Mouse (Mus musculus) myocyte (in vitro differentiated cells): ENCODE data around the gene Galntl5. TPM values are rescaled to one million over a fixed set of nuclear protein-coding genes. Genes with fewer than 3 reads are reported as not detected.

Source experiments
- H3K27me3 ChIP-seq: one replicate; pipeline ENCODE4 v1.6.1; 2011; ENCODE audit not compliant: control insufficient read depth, insufficient read depth, insufficient read length
- H3K36me3 ChIP-seq: one replicate; pipeline ENCODE4 v1.6.1; 2011; ENCODE audit not compliant: control insufficient read depth, insufficient read depth
- H3K4me2 ChIP-seq: one replicate; pipeline ENCODE4 v1.6.1; 2011; ENCODE audit warnings: low read depth, control low read depth
- H3K4me3 ChIP-seq: one replicate; pipeline ENCODE4 v1.5.1; 2011; ENCODE audit warnings: mild to moderate bottlenecking, control low read depth, moderate library complexity
- H3K79me2 ChIP-seq: one replicate; pipeline ENCODE4 v1.6.1; 2011; ENCODE audit not compliant: control insufficient read depth, insufficient read depth
- H3ac ChIP-seq: one replicate; pipeline ENCODE4 v1.6.1; 2011; ENCODE audit not compliant: control insufficient read depth, insufficient read length
- CEBPB ChIP-seq: IDR thresholded peaks from 2 replicates; pipeline ENCODE4 v1.6.1; 2011; ENCODE audit warnings: mild to moderate bottlenecking, moderate library complexity; ENCODE audit not compliant: poor library complexity, insufficient read depth, severe bottlenecking
- E2F4 ChIP-seq: IDR thresholded peaks from one replicate; pipeline ENCODE4 v1.6.1; 2011; ENCODE audit warnings: mild to moderate bottlenecking, control low read depth, moderate library complexity; ENCODE audit not compliant: insufficient read depth
- MAX ChIP-seq: IDR thresholded peaks from one replicate; pipeline ENCODE4 v1.6.1; 2011; ENCODE audit warnings: low read depth, mild to moderate bottlenecking, control low read depth
- MYOD1 ChIP-seq, 3 experiments: IDR thresholded peaks; one replicate each; pipeline ENCODE4 v1.6.1; 2011; ENCODE audit warnings: control low read depth in 2 of 3, low read depth in 2 of 3, mild to moderate bottlenecking in 2 of 3, moderate library complexity in 1 of 3; ENCODE audit not compliant: insufficient read length in 2 of 3, control insufficient read depth in 1 of 3
- MYOG ChIP-seq, 3 experiments: IDR thresholded peaks; one replicate each; pipeline ENCODE4 v1.6.1; 2011; ENCODE audit warnings: control low read depth in 2 of 3, low read depth in 2 of 3, mild to moderate bottlenecking in 2 of 3; ENCODE audit not compliant: insufficient read length in 2 of 3, control insufficient read depth in 1 of 3, insufficient read depth in 1 of 3
- POLR2A ChIP-seq: IDR thresholded peaks from one replicate; pipeline ENCODE4 v1.6.1; 2011; ENCODE audit warnings: low read depth, mild to moderate bottlenecking, control low read depth, moderate library complexity; ENCODE audit not compliant: insufficient read length
- POLR2AphosphoS2 ChIP-seq: IDR thresholded peaks from one replicate; pipeline ENCODE4 v1.6.1; 2011; ENCODE audit warnings: low read depth, control low read depth; ENCODE audit not compliant: insufficient read length
- REST ChIP-seq: IDR thresholded peaks from one replicate; pipeline ENCODE4 v1.6.1; 2011; ENCODE audit warnings: mild to moderate bottlenecking, control low read depth, moderate library complexity; ENCODE audit not compliant: insufficient read depth, insufficient read length
- SRF ChIP-seq: IDR thresholded peaks from one replicate; pipeline ENCODE4 v1.6.1; 2011; ENCODE audit warnings: low read depth; ENCODE audit not compliant: control insufficient read depth, insufficient read length
- TCF12 ChIP-seq: IDR thresholded peaks from one replicate; pipeline ENCODE4 v1.6.1; 2011; ENCODE audit warnings: mild to moderate bottlenecking, control low read depth; ENCODE audit not compliant: poor library complexity, insufficient read depth, severe bottlenecking
- TCF3 ChIP-seq: IDR thresholded peaks from one replicate; pipeline ENCODE4 v1.6.1; 2011; ENCODE audit warnings: low read depth, control low read depth; ENCODE audit not compliant: insufficient read length
- USF1 ChIP-seq: IDR thresholded peaks from one replicate; pipeline ENCODE4 v1.6.1; 2011; ENCODE audit warnings: low read depth, mild to moderate bottlenecking, control low read depth, moderate library complexity
- polyA plus RNA-seq: library from polyadenylated mRNA; unstranded; fragments of >200 nt; fragmentation: generic; extraction: Trizol; gene quantifications from one replicate; pipeline ENCODE4 v1.2.1, GENCODE M21; 2012; ENCODE audit warnings: missing spikeins

Gene Galntl5
- polyA plus RNA-seq, 1 experiment: not detected

DNA sequence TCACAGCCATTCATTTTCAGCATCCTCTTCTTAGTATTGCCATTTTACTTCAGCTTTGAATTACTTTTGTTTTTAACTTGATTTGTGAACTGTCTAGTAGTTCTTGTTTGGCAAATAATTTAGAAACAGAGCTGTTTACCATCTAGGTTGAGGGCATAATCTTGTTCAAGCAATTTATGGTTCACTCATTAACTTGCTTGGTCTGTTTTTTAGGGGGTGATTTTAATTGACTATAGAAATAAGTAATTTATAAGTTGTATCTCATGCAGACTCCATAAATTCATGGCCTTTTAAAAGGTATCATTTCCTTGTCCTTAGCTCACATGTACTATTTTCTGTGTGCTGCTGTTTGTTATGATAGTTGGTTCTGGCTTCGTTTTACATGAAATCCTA is 65.2 kb downstream of the Galntl5 start:
- no peaks in the 10 kb centered on the region for H3K79me2 ChIP-seq

GRCm38 (mm10) chr5:25247036-25247435 is 65.8 kb downstream of the Galntl5 start:
- TF ChIP-seq POLR2A (no peak), USF1 (no peak), E2F4 (no peak), POLR2AphosphoS2 (no peak), MYOD1 (IDR thresholded peaks at IDR 0.05; ENCODE audit: control insufficient read depth in 1 of 3, insufficient read length in 2 of 3, low read depth in 2 of 3) (no peak), MAX (no peak), REST (no peak)
- Histone ChIP-seq H3K27me3 (no peaks in the 10 kb centered on the region), H3K36me3 (peaks cover 11% of the 10 kb centered on the region), H3K4me2 (no peak overlapping the region), H3K4me3 (no peak overlapping the region), H3ac (no peak overlapping the region), H3K79me2 (no peaks in the 10 kb centered on the region)

More for the DNA sequence above, 65.2 kb downstream of the Galntl5 start:
- TF ChIP-seq POLR2A: no peak
- TF ChIP-seq CEBPB: no peak
- no peak for TF ChIP-seq SRF
- TF ChIP-seq MYOD1 (IDR thresholded peaks at IDR 0.05; ENCODE audit: control insufficient read depth in 1 of 3, insufficient read length in 2 of 3, low read depth in 2 of 3): no peak
- no peak for TF ChIP-seq REST
- TF ChIP-seq POLR2AphosphoS2: no peak
- no peak for TF ChIP-seq TCF3
- TF ChIP-seq E2F4: no peak
- no peak for TF ChIP-seq MAX
- no peak for TF ChIP-seq MYOG (IDR thresholded peaks at IDR 0.05; ENCODE audit: control insufficient read depth in 1 of 3, insufficient read depth in 1 of 3, insufficient read length in 2 of 3, low read depth in 2 of 3)
- TF ChIP-seq TCF12: no peak
- TF ChIP-seq USF1: no peak
- Histone ChIP-seq H3K27me3 (no peaks in the 10 kb centered on the region), H3ac (no peak overlapping the region), H3K4me3 (no peak overlapping the region), H3K36me3 (peaks cover 6% of the 10 kb centered on the region), H3K4me2 (no peak overlapping the region)

GRCm38 (mm10) chr5:25252423-25252822 is 71.2 kb downstream of the Galntl5 start:
- no peaks in the 10 kb centered on the region for H3K79me2 ChIP-seq
- H3K4me2 ChIP-seq: no peak overlapping the region
- no peak overlapping the region for H3K4me3 ChIP-seq
- TF ChIP-seq SRF: no peak
- TF ChIP-seq TCF3: no peak
- TF ChIP-seq USF1: no peak
- TF ChIP-seq MAX: no peak
- no peak for TF ChIP-seq POLR2AphosphoS2
- TF ChIP-seq POLR2A: no peak
- TF ChIP-seq CEBPB: no peak
- TF ChIP-seq E2F4: no peak
- TF ChIP-seq MYOG (IDR thresholded peaks at IDR 0.05; ENCODE audit: control insufficient read depth in 1 of 3, insufficient read depth in 1 of 3, insufficient read length in 2 of 3, low read depth in 2 of 3): no peak
- no peak for TF ChIP-seq MYOD1 (IDR thresholded peaks at IDR 0.05; ENCODE audit: control insufficient read depth in 1 of 3, insufficient read length in 2 of 3, low read depth in 2 of 3)
- no peaks in the 10 kb centered on the region for H3K27me3 ChIP-seq
- H3ac ChIP-seq: no peak overlapping the region
- H3K36me3 ChIP-seq: peaks cover 15% of the 10 kb centered on the region

DNA sequence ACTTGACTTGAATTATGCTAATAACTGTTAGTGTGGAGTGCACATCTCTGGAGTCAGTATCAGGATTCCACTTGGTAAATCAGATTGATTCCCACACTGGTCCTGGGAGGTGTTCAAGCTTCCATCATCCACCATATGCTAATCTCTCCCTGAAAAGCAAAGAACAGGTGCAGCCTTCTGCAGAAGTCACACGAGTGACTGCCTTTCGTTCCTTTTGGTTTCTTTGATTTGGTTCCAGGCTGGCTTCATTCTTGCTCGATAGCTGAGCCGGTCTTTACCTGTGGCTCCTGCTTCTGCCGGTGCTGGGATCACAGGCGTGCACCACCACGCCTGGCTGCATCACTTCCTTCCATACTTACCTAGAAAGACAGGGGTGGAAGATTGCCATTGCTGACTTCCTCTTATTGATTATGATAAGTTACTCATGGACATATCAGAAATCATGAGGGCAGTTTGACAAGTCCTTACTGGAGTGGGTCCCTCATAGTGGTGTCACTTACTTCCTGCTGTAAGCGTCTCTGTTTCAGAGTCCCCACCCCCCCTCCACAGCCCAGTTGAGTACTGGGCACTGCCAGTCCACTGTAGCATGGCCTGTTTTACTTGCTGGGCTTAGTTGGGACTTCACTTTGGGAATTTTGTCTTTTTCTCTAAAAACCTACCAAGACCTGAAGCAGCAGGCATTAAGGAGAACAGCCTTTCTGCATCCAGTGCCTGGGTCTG is 71.7 kb downstream of the Galntl5 start:
- Histone ChIP-seq H3K36me3 (peaks cover 15% of the 10 kb centered on the region), H3K4me3 (no peak overlapping the region), H3K27me3 (no peaks in the 10 kb centered on the region), H3ac (no peak overlapping the region), H3K4me2 (no peak overlapping the region), H3K79me2 (no peaks in the 10 kb centered on the region)
- TF ChIP-seq USF1 (no peak), E2F4 (no peak), TCF3 (no peak), MYOG (IDR thresholded peaks at IDR 0.05; ENCODE audit: control insufficient read depth in 1 of 3, insufficient read depth in 1 of 3, insufficient read length in 2 of 3, low read depth in 2 of 3) (no peak), REST (no peak), CEBPB (no peak)

DNA sequence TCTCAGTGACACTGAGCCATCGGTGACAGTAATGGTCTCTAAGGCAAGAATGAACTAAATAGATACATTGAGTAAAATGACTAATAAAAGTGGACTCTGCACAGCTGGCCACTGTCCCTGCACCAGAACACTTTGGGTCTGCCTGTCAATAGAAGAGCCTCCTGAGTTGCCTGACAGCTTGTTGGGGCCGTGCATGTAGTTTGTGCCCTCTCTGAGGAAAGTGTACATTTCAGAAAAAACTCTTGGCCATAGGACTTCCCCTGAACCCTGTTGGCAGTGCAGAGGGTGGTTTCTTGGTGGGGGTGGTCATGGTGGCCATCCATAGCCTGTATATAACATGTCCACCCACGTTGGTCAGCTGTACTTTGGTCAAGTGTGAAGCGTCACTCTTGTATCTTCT is 73.2 kb downstream of the Galntl5 start:
- no peaks in the 10 kb centered on the region for H3K79me2 ChIP-seq
- peaks cover 17% of the 10 kb centered on the region for H3K36me3 ChIP-seq
- no peak overlapping the region for H3ac ChIP-seq
- no peak for TF ChIP-seq POLR2A
- no peak for TF ChIP-seq REST
- no peak for TF ChIP-seq MAX
- no peak for TF ChIP-seq SRF
- TF ChIP-seq USF1: no peak
- TF ChIP-seq POLR2AphosphoS2: no peak
- TF ChIP-seq TCF3: no peak
- no peak for TF ChIP-seq CEBPB
- no peak for TF ChIP-seq TCF12
- no peak for TF ChIP-seq MYOG (IDR thresholded peaks at IDR 0.05; ENCODE audit: control insufficient read depth in 1 of 3, insufficient read depth in 1 of 3, insufficient read length in 2 of 3, low read depth in 2 of 3)
- no peak for TF ChIP-seq MYOD1 (IDR thresholded peaks at IDR 0.05; ENCODE audit: control insufficient read depth in 1 of 3, insufficient read length in 2 of 3, low read depth in 2 of 3)
- no peak for TF ChIP-seq E2F4
- H3K27me3 ChIP-seq: no peaks in the 10 kb centered on the region
- no peak overlapping the region for H3K4me3 ChIP-seq
- H3K4me2 ChIP-seq: no peak overlapping the region
